Comparison of ENCODE assay signal across 8 mouse cellular contexts in genomic region chr12:4843741-4844140, GRCm38 (mm10). TPM values are rescaled to one million over a fixed set of nuclear protein-coding genes. Genes with fewer than 3 reads are reported as not detected.
DNase-seq lines count a peak whose midpoint lies in the region; ATAC-seq and TF ChIP-seq lines count a peak whose summit lies in the region.

No protein-coding gene starts in this region.

- WGBS in forebrain, postnatal 0 days: 0% methylated on average over 12 of the region's 12 CpGs
- WGBS in kidney, adult 2 months: 1% methylated on average over 12 of the region's 12 CpGs
- WGBS in lung, postnatal 0 days: 0% methylated on average over 12 of the region's 12 CpGs

- H3K4me3 ChIP-seq in left cerebral cortex, adult 2 months: peak overlapping the region; percentile 65
- peak overlapping the region; percentile 70 for H3K4me3 ChIP-seq in forebrain, postnatal 0 days (ENCODE audit: low read depth, low read length)
- peak overlapping the region; percentile 98 for H3K4me3 ChIP-seq in kidney, adult 2 months (ENCODE audit: insufficient read depth, low read depth, low read length)
- peak overlapping the region; percentile 65 for H3K4me3 ChIP-seq in lung, postnatal 0 days (ENCODE audit: low read depth, low read length)

- no peaks in the 10 kb centered on the region for H3K9me3 ChIP-seq in forebrain, postnatal 0 days (ENCODE audit: low read length)
- H3K9me3 ChIP-seq in lung, postnatal 0 days (ENCODE audit: low read length): no peaks in the 10 kb centered on the region

- TF ChIP-seq CTCF in left cerebral cortex, adult 2 months (IDR thresholded peaks at IDR 0.05): no peak
- TF ChIP-seq CTCF in brain, embryonic 14.5 days (IDR thresholded peaks at IDR 0.05; ENCODE audit: borderline replicate concordance, extremely low read depth, insufficient read depth, insufficient read length): no peak
- TF ChIP-seq CTCF in forebrain, postnatal 0 days (IDR thresholded peaks at IDR 0.05; ENCODE audit: low read depth): no peak
- TF ChIP-seq CTCF in kidney, adult 2 months (conservative IDR thresholded peaks at IDR 0.05; ENCODE audit: insufficient read depth, insufficient read length, low read depth, low read length): no peak
- no peak for TF ChIP-seq CTCF in lung, postnatal 0 days (IDR thresholded peaks at IDR 0.05)

- H3K27ac ChIP-seq in left cerebral cortex, adult 2 months: peak overlapping the region; percentile 50; the same call in 1 of the 2 replicates
- no peak overlapping the region for H3K27ac ChIP-seq in forebrain, postnatal 0 days (ENCODE audit: low read depth, low read length)
- H3K27ac ChIP-seq in kidney, adult 2 months (ENCODE audit: insufficient read depth, low read depth, low read length): no peak overlapping the region
- H3K27ac ChIP-seq in lung, postnatal 0 days (ENCODE audit: low read length): peak overlapping the region; percentile 69

- H3K27me3 ChIP-seq in forebrain, postnatal 0 days (ENCODE audit: insufficient read depth, low read length): no peaks in the 10 kb centered on the region
- H3K27me3 ChIP-seq in kidney, adult 2 months (replicated peaks; ENCODE audit: control insufficient read depth, insufficient read depth, low read length): no peaks in the 10 kb centered on the region
- H3K27me3 ChIP-seq in lung, postnatal 0 days (replicated peaks; ENCODE audit: insufficient read depth, low read length): no peaks in the 10 kb centered on the region

- no peak for TF ChIP-seq POLR2A in brain, embryonic 14.5 days (IDR thresholded peaks at IDR 0.05; ENCODE audit: borderline replicate concordance, extremely low read depth, insufficient read depth, insufficient read length, poor library complexity, severe bottlenecking)
- no peak for TF ChIP-seq POLR2A in kidney, adult 2 months (IDR thresholded peaks at IDR 0.05; ENCODE audit: low read depth, low read length)

- peak; percentile 36 for ATAC-seq in forebrain, postnatal 0 days
- ATAC-seq in lung, postnatal 0 days: peak; percentile 73

- no peak for TF ChIP-seq EP300 in lung, postnatal 0 days (IDR thresholded peaks at IDR 0.05)

- DNase-seq in left cerebral cortex, adult 2 months (ENCODE audit: extremely low spot score in 1 of 2, low spot score in 2 of 2): no peak
- no peak for DNase-seq in left cerebral cortex, adult 8-10 months (ENCODE audit: low spot score in 2 of 2)
- peak; percentile 65 for DNase-seq in brain, embryonic 14.5 days (ENCODE audit: low read depth)
- DNase-seq in forebrain, postnatal 0 days: no peak
- peak; percentile 44 for DNase-seq in kidney, adult 2 months
- peak; percentile 65 for DNase-seq in lung, postnatal 0 days (ENCODE audit: low spot score)
- DNase-seq in retina, embryonic 14.5 days (ENCODE audit: low spot score): peak; percentile 50
- no peak for DNase-seq in layer of hippocampus, postnatal 25 days (ENCODE audit: extremely low spot score in 1 of 2, low spot score in 1 of 2)

- peak overlapping the region; percentile 68 for H3K4me2 ChIP-seq in forebrain, postnatal 0 days (ENCODE audit: low read depth)
- H3K4me2 ChIP-seq in lung, postnatal 0 days (replicated peaks; ENCODE audit: low read depth, low read length): peak overlapping the region; percentile 56

- H3K9ac ChIP-seq in forebrain, postnatal 0 days: peak overlapping the region; percentile 46
- H3K9ac ChIP-seq in lung, postnatal 0 days (replicated peaks; ENCODE audit: low read depth): peak overlapping the region; percentile 41; the same call in 1 of the 2 replicates

- no peaks in the 10 kb centered on the region for H3K36me3 ChIP-seq in forebrain, postnatal 0 days (ENCODE audit: insufficient read depth)
- H3K36me3 ChIP-seq in kidney, adult 2 months (ENCODE audit: control insufficient read depth, insufficient read depth, low read length): no peaks in the 10 kb centered on the region
- H3K36me3 ChIP-seq in lung, postnatal 0 days (ENCODE audit: insufficient read depth, low read length): no peaks in the 10 kb centered on the region

- intact Hi-C loops in left cerebral cortex, adult 2 months (cut with DNase I): loop anchor here (2.0 to 5.0 kb wide), 2 partner anchors 64 to 75 kb away; partner anchors contain the start of genes Fam228b, Pfn4 and Ubxn2a

- H3K4me1 ChIP-seq in forebrain, postnatal 0 days (ENCODE audit: insufficient read depth): no peaks in the 10 kb centered on the region
- H3K4me1 ChIP-seq in kidney, adult 2 months (ENCODE audit: control insufficient read depth, insufficient read depth, low read length): no peaks in the 10 kb centered on the region
- H3K4me1 ChIP-seq in lung, postnatal 0 days (ENCODE audit: insufficient read depth, low read depth, low read length): peaks cover 10% of the 10 kb centered on the region; the same call in 1 of the 2 replicates

RNA-seq across cellular contexts. Expression of gene Wdcp, which starts 0.6 kb away (rescaled TPM):
- 10 to 100 TPM; 11.8 to 12.5 TPM for total RNA-seq in left cerebral cortex, adult 2 months (2021)
- 10 to 100 TPM; 10.8 to 16.3 (median 13.0) TPM for total RNA-seq in left cerebral cortex, adult 8-10 months (2022)
- polyA plus RNA-seq in brain, embryonic 14.5 days (2012; rRNA removed): 10.8 and 12.2 TPM in 2 replicates
- 8.9 and 9.9 TPM in 2 replicates for total RNA-seq in forebrain, postnatal 0 days (2014; rRNA removed)
- polyA plus RNA-seq in forebrain, postnatal 0 days (2015; fragmentation: Nextera tagmentation; extraction: Ambion mirVana): 10.2 and 11.4 TPM in 2 replicates
- polyA plus RNA-seq in kidney, adult 2 months (2012; rRNA removed): 6.4 and 7.7 TPM in 2 replicates
- polyA plus RNA-seq in lung, postnatal 0 days (2015; fragmentation: Nextera tagmentation; extraction: Ambion mirVana): 11.1 and 11.8 TPM in 2 replicates
- total RNA-seq in layer of hippocampus, postnatal 25 days (2021): 10 to 100 TPM; 12.5 to 14.6 TPM

RNA-seq across cellular contexts. Expression of gene Fkbp1b, which starts 2.4 kb away (rescaled TPM):
- 10 to 100 TPM; 43.7 to 48.3 TPM for total RNA-seq in left cerebral cortex, adult 2 months (2021)
- total RNA-seq in left cerebral cortex, adult 8-10 months (2022): 10 to 100 TPM; 31.7 to 41.8 (median 39.3) TPM
- 30.0 and 31.0 TPM in 2 replicates for polyA plus RNA-seq in brain, embryonic 14.5 days (2012; rRNA removed)
- 51.7 and 122 TPM in 2 replicates for total RNA-seq in forebrain, postnatal 0 days (2014; rRNA removed)
- polyA plus RNA-seq in forebrain, postnatal 0 days (2015; fragmentation: Nextera tagmentation; extraction: Ambion mirVana): 65.5 and 67.9 TPM in 2 replicates
- 2.1 and 4.8 TPM in 2 replicates for polyA plus RNA-seq in kidney, adult 2 months (2012; rRNA removed)
- 13.7 and 15.3 TPM in 2 replicates for polyA plus RNA-seq in lung, postnatal 0 days (2015; fragmentation: Nextera tagmentation; extraction: Ambion mirVana)
- total RNA-seq in layer of hippocampus, postnatal 25 days (2021): 10 to 100 TPM; 69.9 to 71.8 TPM

RNA-seq across cellular contexts. Expression of gene Sf3b6, which starts 26.4 kb away (rescaled TPM):
- total RNA-seq in left cerebral cortex, adult 2 months (2021): 10 to 100 TPM; 75.5 to 85.2 TPM
- total RNA-seq in left cerebral cortex, adult 8-10 months (2022): 10 to 100 TPM; 69.8 to 92.7 (median 81.2) TPM
- polyA plus RNA-seq in brain, embryonic 14.5 days (2012; rRNA removed): 161 and 173 TPM in 2 replicates
- 117 and 156 TPM in 2 replicates for total RNA-seq in forebrain, postnatal 0 days (2014; rRNA removed)
- polyA plus RNA-seq in forebrain, postnatal 0 days (2015; fragmentation: Nextera tagmentation; extraction: Ambion mirVana): 326 and 451 TPM in 2 replicates
- polyA plus RNA-seq in kidney, adult 2 months (2012; rRNA removed): 79.8 and 83.7 TPM in 2 replicates
- 183 and 204 TPM in 2 replicates for polyA plus RNA-seq in lung, postnatal 0 days (2015; fragmentation: Nextera tagmentation; extraction: Ambion mirVana)
- total RNA-seq in layer of hippocampus, postnatal 25 days (2021): 10 to 100 TPM; 84.2 to 86.0 TPM

RNA-seq across cellular contexts. Expression of gene Mfsd2b, which starts 30.4 kb away (rescaled TPM):
- total RNA-seq in left cerebral cortex, adult 2 months (2021): under 1 TPM; 0.75 to 0.93 TPM
- total RNA-seq in left cerebral cortex, adult 8-10 months (2022): under 1 TPM; 0.66 to 0.89 (median 0.77) TPM
- polyA plus RNA-seq in brain, embryonic 14.5 days (2012; rRNA removed): 2.7 and 4.7 TPM in 2 replicates
- total RNA-seq in forebrain, postnatal 0 days (2014; rRNA removed): 1.1 and 3.4 TPM in 2 replicates
- polyA plus RNA-seq in forebrain, postnatal 0 days (2015; fragmentation: Nextera tagmentation; extraction: Ambion mirVana): 0.49 and 1.3 TPM in 2 replicates
- 1.7 and 2.3 TPM in 2 replicates for polyA plus RNA-seq in kidney, adult 2 months (2012; rRNA removed)
- 2.5 TPM in 2 replicates for polyA plus RNA-seq in lung, postnatal 0 days (2015; fragmentation: Nextera tagmentation; extraction: Ambion mirVana)
- total RNA-seq in layer of hippocampus, postnatal 25 days (2021): 1 to 10 TPM in 1 of 2 experiments, under 1 TPM in 1; 0.34 to 1.2 TPM

Comparison
In these comparisons a context has a peak if more than half of its experiments do, and no peak if none do; other contexts are left out.
1. DNase-seq: peak in brain, embryonic 14.5 days (single experiment), kidney, adult 2 months (single experiment), lung, postnatal 0 days (single experiment) and retina, embryonic 14.5 days (single experiment); none in left cerebral cortex, adult 2 months (0 of 2), left cerebral cortex, adult 8-10 months (0 of 2), forebrain, postnatal 0 days (single experiment) and layer of hippocampus, postnatal 25 days (0 of 2).
2. H3K27ac ChIP-seq: peak in left cerebral cortex, adult 2 months (single experiment) and lung, postnatal 0 days (single experiment); none in forebrain, postnatal 0 days (single experiment) and kidney, adult 2 months (single experiment).
3. Peak in every context shown above with its lines, with median percentiles within 50 percentile points of each other: H3K4me3 ChIP-seq.